Comparison of ENCODE assay signal across 24 mouse cellular contexts in the genomic region with DNA sequence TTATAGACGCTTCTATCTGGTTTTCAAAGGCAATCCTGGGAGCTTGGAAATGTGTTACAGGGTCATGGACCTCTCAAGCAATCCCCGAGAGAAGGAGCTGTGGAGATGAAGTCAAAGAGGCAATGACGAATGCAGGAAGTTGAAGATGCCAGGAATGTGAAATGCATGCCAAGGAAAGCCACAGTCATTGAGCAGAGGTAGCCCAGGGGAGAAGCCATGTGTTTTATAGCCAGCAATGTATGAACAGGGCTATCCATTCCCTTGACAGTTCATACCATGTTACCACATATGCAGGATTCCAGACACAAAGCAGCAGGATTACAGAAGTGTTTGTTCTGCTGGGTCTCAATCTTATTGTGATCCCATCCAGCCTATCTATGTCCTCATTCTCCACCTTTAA.
DNase-seq lines count a peak whose midpoint lies in the region; ATAC-seq and TF ChIP-seq lines count a peak whose summit lies in the region.
"Had no signal": no experiment of that assay in that cellular context is flagged by ENCODE, and none has a peak within 500 bp of the region (broad histone marks: within the 10 kb centered on the region; RNA-seq: fewer than 3 reads in every experiment).

No protein-coding gene starts in this region.

- H3K36me3 ChIP-seq in lung, postnatal 0 days (ENCODE audit: insufficient read depth, low read length): no peaks in the 10 kb centered on the region
- H3K36me3 ChIP-seq: heart, embryonic 13.5 days; hindbrain, embryonic 10.5 days; liver, embryonic 12.5 days; midbrain, embryonic 12.5 days; neural tube, embryonic 12.5 days had no signal

- H3K27ac ChIP-seq in embryonic fibroblast, embryonic 13.5 days (ENCODE audit: insufficient read depth, low read length): peak overlapping the region; percentile 69
- H3K27ac ChIP-seq in lung, postnatal 0 days (ENCODE audit: low read length): no peak overlapping the region
- H3K27ac ChIP-seq: heart, embryonic 13.5 days; hindbrain, embryonic 10.5 days; hindbrain, postnatal 0 days; layer of hippocampus, adult 2 months; liver, embryonic 12.5 days; macrophage; midbrain, embryonic 12.5 days; neural tube, embryonic 12.5 days had no signal

- peaks cover 5% of the 10 kb centered on the region for H3K4me1 ChIP-seq in embryonic fibroblast, embryonic 13.5 days (ENCODE audit: control insufficient read depth, insufficient read depth, low read length)
- H3K4me1 ChIP-seq in lung, postnatal 0 days (ENCODE audit: insufficient read depth, low read depth, low read length): no peaks in the 10 kb centered on the region
- H3K4me1 ChIP-seq: heart, embryonic 13.5 days; hindbrain, embryonic 10.5 days; liver, embryonic 12.5 days; midbrain, embryonic 12.5 days; neural tube, embryonic 12.5 days had no signal

- TF ChIP-seq CTCF in embryonic fibroblast, embryonic 13.5 days (IDR thresholded peaks at IDR 0.05; ENCODE audit: borderline replicate concordance, insufficient read depth, low read length): no peak
- TF ChIP-seq CTCF in lung, postnatal 0 days (IDR thresholded peaks at IDR 0.05): no peak

- no peak for ATAC-seq in lung, postnatal 0 days
- ATAC-seq: forebrain, embryonic 14.5 days; hindbrain, postnatal 0 days; liver, embryonic 12.5 days had no signal

- H3K9ac ChIP-seq in lung, postnatal 0 days (replicated peaks; ENCODE audit: low read depth): no peak overlapping the region
- H3K9ac ChIP-seq: heart, embryonic 13.5 days; liver, embryonic 12.5 days; lung, embryonic 14.5 days; midbrain, embryonic 12.5 days; neural tube, embryonic 12.5 days had no signal

- no peak overlapping the region for H3K4me2 ChIP-seq in lung, postnatal 0 days (replicated peaks; ENCODE audit: low read depth, low read length)
- H3K4me2 ChIP-seq: heart, embryonic 13.5 days; liver, embryonic 12.5 days; lung, embryonic 14.5 days; midbrain, embryonic 12.5 days; neural tube, embryonic 12.5 days had no signal

- TF ChIP-seq EP300 in lung, postnatal 0 days (IDR thresholded peaks at IDR 0.05): no peak

- TF ChIP-seq POLR2A in embryonic fibroblast, embryonic 13.5 days (IDR thresholded peaks at IDR 0.05; ENCODE audit: low read depth, low read length): no peak

- H3K4me3 ChIP-seq in embryonic fibroblast, embryonic 13.5 days (ENCODE audit: insufficient read depth, low read length): no peak overlapping the region
- H3K4me3 ChIP-seq in lung, postnatal 0 days (ENCODE audit: low read depth, low read length): no peak overlapping the region
- H3K4me3 ChIP-seq: heart, embryonic 13.5 days; hindbrain, embryonic 10.5 days; layer of hippocampus, adult 2 months; liver, embryonic 12.5 days; midbrain, embryonic 12.5 days; neural tube, embryonic 12.5 days had no signal

- no peaks in the 10 kb centered on the region for H3K9me3 ChIP-seq in lung, postnatal 0 days (ENCODE audit: low read length)
- H3K9me3 ChIP-seq: heart, embryonic 13.5 days; hindbrain, embryonic 10.5 days; liver, embryonic 12.5 days; midbrain, embryonic 12.5 days; neural tube, embryonic 12.5 days had no signal

- WGBS in lung, postnatal 0 days: 22% methylated on average over 3 of the region's 3 CpGs

- H3K27me3 ChIP-seq in lung, postnatal 0 days (replicated peaks; ENCODE audit: insufficient read depth, low read length): no peaks in the 10 kb centered on the region
- H3K27me3 ChIP-seq: heart, embryonic 13.5 days; liver, embryonic 12.5 days; midbrain, embryonic 12.5 days; neural tube, embryonic 12.5 days had no signal

- intact Hi-C loops in heart, postnatal 10 days (cut with DNase I): no loop called here
- intact Hi-C loops in heart, postnatal 14 days (cut with DNase I): no loop called here
- intact Hi-C loops in left cerebral cortex, postnatal 36 days (cut with DNase I): no loop called here

- peak; percentile 3 to 22 for DNase-seq in heart, postnatal 10 days
- DNase-seq in heart, postnatal 14 days: no peak
- DNase-seq in 3134 (ENCODE audit: extremely low read depth, insufficient read length, low spot score): peak; percentile 40
- peak; percentile 6 for DNase-seq in MN1 (ENCODE audit: low spot score)
- DNase-seq in left cerebral cortex, postnatal 36 days (ENCODE audit: low spot score in 2 of 2): no peak
- DNase-seq in layer of hippocampus, adult 9-11 months: no peak
- DNase-seq in lung, postnatal 0 days (ENCODE audit: low spot score): no peak
- DNase-seq: adrenal gland, adult 8-10 months; cerebellum, adult 9-10 months; gastrocnemius, postnatal 25 days; kidney, adult 11 months; kidney, postnatal 10 days; lung, embryonic 14.5 days; right cerebral cortex, postnatal 4 days had no signal

Comparison
In these comparisons a context has a peak if more than half of its experiments do, and no peak if none do; other contexts are left out.
1. DNase-seq: peak in heart, postnatal 10 days (2 of 2), 3134 (single experiment) and MN1 (single experiment); none in heart, postnatal 14 days (0 of 2), left cerebral cortex, postnatal 36 days (0 of 2), layer of hippocampus, adult 9-11 months (single experiment) and lung, postnatal 0 days (single experiment).